Mouse (Mus musculus) 416B (cell line): ENCODE data around the gene Teddm1b.
"Not testable (repeated sequence)": the region's sequence is repeated elsewhere in the genome, so short reads cannot be mapped to it uniquely, and the experiment has no call there.

Source experiments
- DNase-seq: peaks from one replicate; pipeline ENCODE4 v3.0.0; 2011; ENCODE audit warnings: low read depth

The Teddm1b gene

GRCm38 (mm10) chr1:153874045-153874444 is at the start of gene Teddm1b:
Teddm1b (plus strand) TSS chr1:153874345.
- no peak for DNase-seq

GRCm38 (mm10) chr1:153830746-153831145 is 43.4 kb upstream of the Teddm1b start:
- no peak for DNase-seq

- peak; percentile 66 for DNase-seq
Observed at GRCm38 (mm10) chr1:153836036-153836435, 38.1 kb upstream of the Teddm1b start.

- DNase-seq = no peak
Observed at GRCm38 (mm10) chr1:153842121-153842740, 31.9 kb upstream of the Teddm1b start.

GRCm38 (mm10) chr1:153844042-153844441 is 30.1 kb upstream of the Teddm1b start, which contains the start of gene Rgsl1:
Rgsl1 (minus strand) TSS chr1:153844142.
- DNase-seq = no peak

GRCm38 (mm10) chr1:153846420-153846819 is 27.7 kb upstream of the Teddm1b start:
- no peak for DNase-seq

- DNase-seq = peak; percentile 58
Observed at GRCm38 (mm10) chr1:153846867-153847266, 27.3 kb upstream of the Teddm1b start.

GRCm38 (mm10) chr1:153852696-153853095 is 21.4 kb upstream of the Teddm1b start:
- not testable (repeated sequence) for DNase-seq

- DNase-seq = no peak
Observed at GRCm38 (mm10) chr1:153855946-153856345, 18.2 kb upstream of the Teddm1b start.

- DNase-seq = not testable (repeated sequence)
Observed at GRCm38 (mm10) chr1:153880391-153880790, 6.2 kb downstream of the Teddm1b start.

GRCm38 (mm10) chr1:153886024-153886633 is 12.0 kb downstream of the Teddm1b start:
- no peak for DNase-seq

- DNase-seq = no peak
Observed at GRCm38 (mm10) chr1:153890121-153890520, 16.0 kb downstream of the Teddm1b start.

GRCm38 (mm10) chr1:153891442-153891841 is 17.3 kb downstream of the Teddm1b start, which contains the start of gene Teddm1a:
Teddm1a (plus strand) TSS chr1:153891742.
- no peak for DNase-seq

GRCm38 (mm10) chr1:153893746-153894145 is 19.6 kb downstream of the Teddm1b start:
- DNase-seq = no peak

GRCm38 (mm10) chr1:153894201-153894893 is 20.2 kb downstream of the Teddm1b start:
- DNase-seq = no peak

GRCm38 (mm10) chr1:153894979-153895378 is 20.8 kb downstream of the Teddm1b start:
- peak; percentile 67 for DNase-seq

- DNase-seq = no peak
Observed at GRCm38 (mm10) chr1:153897196-153897595, 23.1 kb downstream of the Teddm1b start.

GRCm38 (mm10) chr1:153898989-153899730 is 25.0 kb downstream of the Teddm1b start:
- DNase-seq = no peak

- DNase-seq = peak; percentile 90
Observed at GRCm38 (mm10) chr1:153899731-153900380, 25.7 kb downstream of the Teddm1b start, which contains the start of the genes Glul and Teddm2. Glul (plus strand) TSS chr1:153899944. Teddm2 (minus strand) TSS chr1:153900228.

- DNase-seq = no peak
Observed at GRCm38 (mm10) chr1:153900381-153900780, 26.2 kb downstream of the Teddm1b start.

- no peak for DNase-seq
Observed at GRCm38 (mm10) chr1:153900860-153901730, 26.9 kb downstream of the Teddm1b start.
